Mouse (Mus musculus): ENCODE results near the gene Gprc5c.

DNA sequence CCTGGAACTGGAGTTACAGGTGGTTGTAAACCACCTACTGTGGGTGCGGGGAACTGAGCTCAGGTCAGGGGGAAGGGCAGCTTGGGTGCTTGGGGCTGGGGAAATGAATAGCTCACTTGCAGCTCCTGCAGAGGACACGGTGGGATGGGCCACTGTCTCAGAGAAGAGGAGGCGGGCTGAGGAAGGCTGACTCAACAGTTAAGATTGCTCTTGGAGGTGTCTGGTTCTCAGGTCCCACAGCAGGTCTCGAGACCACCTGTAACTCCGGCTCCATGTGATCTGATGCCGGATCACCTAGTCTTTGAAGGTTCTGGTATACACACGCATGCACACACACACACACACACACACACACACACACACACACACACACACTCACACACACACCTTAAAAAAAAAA is 25.2 kb downstream of the Gprc5c start:
- no peak for TF ChIP-seq GATA1 (IDR thresholded peaks at IDR 0.05; ENCODE audit: low read depth, low read length)
- no peak for TF ChIP-seq ZC3H11A (IDR thresholded peaks at IDR 0.05; ENCODE audit: low read depth, low read length)
- no peak for TF ChIP-seq CTCF (IDR thresholded peaks at IDR 0.05 in 2 of 3, conservative IDR thresholded peaks at IDR 0.05 in 1 of 3; ENCODE audit: control insufficient read depth in 1 of 3, insufficient read depth in 1 of 3, low read depth in 2 of 3, low read length in 3 of 3, poor library complexity in 1 of 3, severe bottlenecking in 1 of 3)
- no peak for TF ChIP-seq POLR2AphosphoS2 (IDR thresholded peaks at IDR 0.05; ENCODE audit: low read length)
- no peak for TF ChIP-seq ZKSCAN1 (IDR thresholded peaks at IDR 0.05; ENCODE audit: low read depth, low read length)
- no peak for TF ChIP-seq POLR2A (IDR thresholded peaks at IDR 0.05; ENCODE audit: control insufficient read depth in 1 of 2, insufficient read depth in 1 of 2, low read depth in 1 of 2, low read length in 2 of 2, poor library complexity in 1 of 2)
- no peak for TF ChIP-seq E2F4 (IDR thresholded peaks at IDR 0.05; ENCODE audit: borderline replicate concordance, low read depth, low read length)
- TF ChIP-seq POLR2AphosphoS5 (IDR thresholded peaks at IDR 0.05; ENCODE audit: borderline replicate concordance, low read depth, low read length), result no peak
- no peak for TF ChIP-seq HCFC1 (IDR thresholded peaks at IDR 0.05; ENCODE audit: low read depth, low read length)
- TF ChIP-seq TBP (IDR thresholded peaks at IDR 0.05; ENCODE audit: low read depth, low read length), result no peak
- TF ChIP-seq CHD2 (IDR thresholded peaks at IDR 0.05; ENCODE audit: low read length), result no peak
- no peak for TF ChIP-seq BHLHE40 (IDR thresholded peaks at IDR 0.05; ENCODE audit: borderline replicate concordance, low read depth, low read length)
- TF ChIP-seq NRF1 (IDR thresholded peaks at IDR 0.05; ENCODE audit: insufficient read depth, low read depth, low read length, poor library complexity, severe bottlenecking), result no peak
